Mouse (Mus musculus) spleen, embryonic (tissue): ENCODE results near the gene Kirrel2.

ENCODE experiments used
- CTCF ChIA-PET: fragments of 350-600 bp; sonication (Branson Sonifier 250); formaldehyde crosslinking; loops from one replicate; lab custom pipeline; 2022; lab: Charles Lee

Kirrel2 gene

GRCm38 (mm10) chr7:30419561-30420499 lies 37.7 kb downstream of the Kirrel2 start, which contains the start of gene Hcst:
Gene Hcst, minus strand, starts transcription at chr7:30419854.
- CTCF ChIA-PET, result interaction anchor here (0.6 kb wide), 2 partner anchors 25 to 45 kb away, joined by 3 read pairs; no protein-coding TSS in a partner anchor

DNA sequence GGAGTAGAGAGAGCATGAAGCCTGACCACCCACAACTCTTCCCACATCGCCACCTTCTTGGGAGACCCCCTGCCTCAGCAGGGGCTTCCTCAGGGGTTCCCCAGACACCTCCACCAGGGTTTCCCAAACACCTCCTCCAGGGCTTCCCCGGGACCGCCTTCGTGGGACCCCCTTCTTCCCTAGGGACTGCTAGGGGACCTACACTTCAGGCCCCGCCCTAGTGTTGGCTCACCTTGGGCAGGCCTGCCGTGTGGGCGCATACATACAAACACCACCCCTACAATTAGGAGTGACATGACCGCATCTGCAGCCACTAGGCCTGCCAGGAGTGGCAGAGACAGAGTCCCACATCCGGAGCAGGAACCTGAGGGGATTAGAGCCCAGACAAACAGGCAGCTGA lies 39.6 kb downstream of the Kirrel2 start:
- CTCF ChIA-PET, result interaction anchor here (0.5 kb wide), 1 partner anchor 12 kb away, joined by 29 read pairs; no protein-coding TSS in a partner anchor

- CTCF ChIA-PET, result no interaction called here
Measured at GRCm38 (mm10) chr7:30413596-30413995, 43.9 kb downstream of the Kirrel2 start, which contains the start of gene Tyrobp. Gene Tyrobp, plus strand, starts transcription at chr7:30413760.

DNA sequence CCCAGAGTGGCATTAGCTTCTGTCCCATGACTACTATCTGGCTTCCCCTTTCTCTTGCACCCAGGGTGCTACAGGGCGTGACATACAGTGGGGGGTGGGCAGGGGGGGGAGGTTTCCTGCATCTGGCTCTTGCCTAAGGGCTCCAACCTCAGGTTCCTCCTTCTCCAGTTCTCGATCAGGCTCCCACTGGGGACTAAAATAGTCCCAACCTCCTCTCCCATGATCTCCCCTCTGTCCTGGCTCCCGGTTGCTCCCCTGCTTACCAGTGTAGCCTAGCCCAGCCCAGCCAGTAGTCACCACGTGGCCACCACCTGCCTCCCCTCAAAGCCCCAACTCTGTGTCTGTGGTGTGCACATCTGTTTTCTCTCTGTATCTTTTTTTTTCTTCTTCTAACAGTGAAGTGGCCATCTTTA lies 44.7 kb downstream of the Kirrel2 start:
- CTCF ChIA-PET, result no interaction called here

- CTCF ChIA-PET, result interaction anchor here (1.1 kb wide), 1 partner anchor 8 kb away, joined by 4 read pairs; no protein-coding TSS in a partner anchor
Measured at GRCm38 (mm10) chr7:30411023-30411422, 46.5 kb downstream of the Kirrel2 start.

GRCm38 (mm10) chr7:30409789-30410188 lies 47.7 kb downstream of the Kirrel2 start:
- CTCF ChIA-PET, result interaction anchor here (1.1 to 1.5 kb wide), 3 partner anchors 9 to 16 kb away, joined by 3 to 4 read pairs (median 4); partner anchors contain the start of gene Nfkbid

DNA sequence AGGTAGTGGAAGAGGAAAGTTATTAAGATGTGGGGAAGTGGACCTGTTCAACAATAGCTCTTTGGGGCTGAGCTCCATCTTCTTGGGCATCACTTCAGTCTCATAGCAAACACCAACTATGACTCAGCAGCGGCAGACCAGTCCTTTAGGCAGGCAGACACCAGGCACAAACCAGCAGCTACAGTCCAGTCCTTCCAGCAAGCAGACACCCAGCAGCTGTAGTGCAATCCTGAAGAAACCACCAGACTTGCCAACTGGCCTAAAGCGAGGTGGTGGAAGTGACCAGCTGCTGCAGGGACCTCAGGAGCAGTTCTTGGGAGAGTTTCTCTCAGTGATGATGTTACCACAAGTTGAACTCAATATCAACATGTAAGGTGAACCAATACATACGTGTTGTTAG lies 48.9 kb downstream of the Kirrel2 start:
- CTCF ChIA-PET, result interaction anchor here (0.6 kb wide), 1 partner anchor 36 kb away, joined by 5 read pairs; no protein-coding TSS in a partner anchor

- CTCF ChIA-PET, result no interaction called here
Measured at GRCm38 (mm10) chr7:30402343-30402742, 55.1 kb downstream of the Kirrel2 start.

DNA sequence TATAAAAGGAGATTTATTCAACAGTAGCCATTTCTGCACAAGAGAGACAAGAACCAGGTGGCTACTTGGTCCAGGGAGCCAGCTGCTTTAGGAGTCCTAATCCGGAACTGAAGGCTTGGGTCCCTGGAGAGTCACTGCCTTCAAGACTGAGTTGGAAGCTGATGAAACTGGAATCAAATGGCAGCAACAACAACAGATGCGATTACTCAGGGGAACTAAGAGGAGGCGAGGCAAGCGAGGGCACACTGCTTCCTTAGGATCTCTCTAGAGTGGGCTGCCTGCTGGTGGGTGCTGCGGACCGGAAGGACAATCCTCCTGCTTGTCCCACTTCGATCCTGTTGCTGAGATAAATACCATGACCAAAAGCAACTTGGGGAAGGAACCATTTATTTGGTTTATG lies 57.8 kb downstream of the Kirrel2 start:
- CTCF ChIA-PET, result no interaction called here
